Mouse (Mus musculus) gastrocnemius, adult 2 months (tissue): Measurements from ENCODE around the gene Zfp13. TPM values are rescaled to one million over a fixed set of nuclear protein-coding genes. Genes with fewer than 3 reads are reported as not detected.

ENCODE experiments used
- DNase-seq: peaks from one replicate; pipeline ENCODE4 v3.0.0; 2022
- H3K27ac ChIP-seq: fragments of 200-600 bp; 2 replicates; pipeline ENCODE4 v1.8.1; 2022; ENCODE audit warnings: mild to moderate bottlenecking
- H3K4me3 ChIP-seq: fragments of 200-600 bp; 2 replicates; pipeline ENCODE4 v1.8.1; 2022; ENCODE audit warnings: mild to moderate bottlenecking, moderate library complexity
- CTCF ChIP-seq: fragments of 200-600 bp; IDR thresholded peaks from 2 replicates; pipeline ENCODE4 v1.8.1; 2022; ENCODE audit warnings: antibody characterized with exemption, mild to moderate bottlenecking, moderate library complexity
- intact Hi-C: fragments of 180-260 bp; cut with DNase I; formaldehyde crosslinking; loops from one replicate; pipeline ENCODE4 v1.15.1; 2025
- total RNA-seq, 2 experiments: library from RNA; stranded (reverse); gene quantifications; 2 replicates each; pipeline ENCODE4 v1.2.3; 2021

Gene Zfp13
- total RNA-seq, 2 experiments from 2014 or later, result 1.5 to 2.1 TPM

- no peak for TF ChIP-seq CTCF
Measured at GRCm38 (mm10) chr17:23575951-23576552, 23.2 kb downstream of the Zfp13 start.

GRCm38 (mm10) chr17:23574130-23574529 lies 25.2 kb downstream of the Zfp13 start:
- TF ChIP-seq CTCF, result no peak
- intact Hi-C loops, result no loop called here
- Histone ChIP-seq H3K27ac (no peak overlapping the region), H3K4me3 (no peak overlapping the region)
- DNase-seq, result no peak

More at GRCm38 (mm10) chr17:23575951-23576552, 23.2 kb downstream of the Zfp13 start:
- no peak overlapping the region for H3K27ac ChIP-seq
- no peak overlapping the region for H3K4me3 ChIP-seq
- intact Hi-C loops, result no loop called here
- DNase-seq, result no peak

- Histone ChIP-seq H3K27ac (no peak overlapping the region), H3K4me3 (no peak overlapping the region)
- DNase-seq, result no peak
- TF ChIP-seq CTCF, result peak; percentile 37
- intact Hi-C loops, result no loop called here
Measured at GRCm38 (mm10) chr17:23572059-23572458, 27.2 kb downstream of the Zfp13 start.

GRCm38 (mm10) chr17:23571084-23571483 lies 28.2 kb downstream of the Zfp13 start:
- Histone ChIP-seq H3K27ac (no peak overlapping the region), H3K4me3 (no peak overlapping the region)
- no peak; the same call in 1 of the 2 replicates for TF ChIP-seq CTCF
- intact Hi-C loops, result loop anchor here (2.0 kb wide), 1 partner anchor 58 kb away; no protein-coding TSS in a partner anchor
- DNase-seq, result no peak

GRCm38 (mm10) chr17:23570017-23570416 lies 29.3 kb downstream of the Zfp13 start:
- intact Hi-C loops, result loop anchor here (1.0 to 2.0 kb wide), 2 partner anchors 40 to 59 kb away; no protein-coding TSS in a partner anchor
- peak; percentile 38 for DNase-seq
- Histone ChIP-seq H3K4me3 (no peak overlapping the region), H3K27ac (no peak overlapping the region)
- peak; percentile 72 for TF ChIP-seq CTCF

- intact Hi-C loops, result no loop called here
- Histone ChIP-seq H3K27ac (no peak overlapping the region), H3K4me3 (no peak overlapping the region)
- DNase-seq, result no peak
- no peak for TF ChIP-seq CTCF
Measured at GRCm38 (mm10) chr17:23568370-23568769, 30.9 kb downstream of the Zfp13 start.

- Histone ChIP-seq H3K27ac (no peak overlapping the region), H3K4me3 (no peak overlapping the region)
- no peak for DNase-seq
- TF ChIP-seq CTCF, result peak; percentile 18; the same call in 1 of the 2 replicates
- intact Hi-C loops, result no loop called here
Measured at GRCm38 (mm10) chr17:23566787-23567186, 32.5 kb downstream of the Zfp13 start.

- TF ChIP-seq CTCF, result no peak
- peak overlapping the region; percentile 79 for H3K4me3 ChIP-seq
- H3K27ac ChIP-seq, result peak overlapping the region; percentile 97
- intact Hi-C loops, result no loop called here
- no peak for DNase-seq
Measured at GRCm38 (mm10) chr17:23564368-23564715, 34.9 kb downstream of the Zfp13 start.

- H3K4me3 ChIP-seq, result peak within 1 kb of the TSS; percentile 79
- TF ChIP-seq CTCF, result no peak
- intact Hi-C loops, result no loop called here
- peak within 1 kb of the TSS; percentile 97 for H3K27ac ChIP-seq
- peak; percentile 98 for DNase-seq
Measured at GRCm38 (mm10) chr17:23563595-23564367, 35.5 kb downstream of the Zfp13 start, which contains the start of gene Zfp213. TSS of gene Zfp213 (minus strand) at chr17:23564238.

- DNase-seq, result peak; percentile 55
- intact Hi-C loops, result no loop called here
- peak; percentile 59 for TF ChIP-seq CTCF
- no peak overlapping the region for H3K27ac ChIP-seq
- no peak overlapping the region for H3K4me3 ChIP-seq
Measured at GRCm38 (mm10) chr17:23559767-23560166, 39.5 kb downstream of the Zfp13 start.

- Histone ChIP-seq H3K27ac (peak overlapping the region; percentile 35; the same call in 1 of the 2 replicates), H3K4me3 (no peak overlapping the region)
- intact Hi-C loops, result no loop called here
- DNase-seq, result no peak
- TF ChIP-seq CTCF, result no peak
Measured at GRCm38 (mm10) chr17:23555243-23555916, 43.9 kb downstream of the Zfp13 start.

- Histone ChIP-seq H3K4me3 (no peak overlapping the region), H3K27ac (no peak overlapping the region)
- intact Hi-C loops, result loop anchor here (5.0 kb wide), 1 partner anchor 118 kb away; the partner anchor contains the start of genes Hcfc1r1 and Thoc6
- no peak for TF ChIP-seq CTCF
- DNase-seq, result no peak
Measured at GRCm38 (mm10) chr17:23554321-23554720, 45.0 kb downstream of the Zfp13 start.

GRCm38 (mm10) chr17:23553634-23554120 lies 45.6 kb downstream of the Zfp13 start:
- no peak for TF ChIP-seq CTCF
- no peak overlapping the region for H3K27ac ChIP-seq
- DNase-seq, result no peak
- no peak overlapping the region for H3K4me3 ChIP-seq
- intact Hi-C loops, result loop anchor here (5.0 kb wide), 1 partner anchor 119 kb away; the partner anchor contains the start of genes Hcfc1r1 and Thoc6
